Mouse (Mus musculus): ENCODE data around the gene Lrfn2.

Lrfn2 gene

GRCm38 (mm10) chr17:48931621-48932405 is at the start of gene Lrfn2:
TSS of gene Lrfn2 (plus strand) at chr17:48932379.
- peak; percentile 63 for DNase-seq (ENCODE audit: low read depth, low spot score)

- DNase-seq (ENCODE audit: low read depth, low spot score), result no peak
These were observed 44.5 kb upstream of the Lrfn2 start for GRCm38 (mm10) chr17:48887472-48888385.

- no peak for DNase-seq (ENCODE audit: low read depth, low spot score)
These were observed 26.7 kb upstream of the Lrfn2 start for GRCm38 (mm10) chr17:48905286-48906040.

DNA sequence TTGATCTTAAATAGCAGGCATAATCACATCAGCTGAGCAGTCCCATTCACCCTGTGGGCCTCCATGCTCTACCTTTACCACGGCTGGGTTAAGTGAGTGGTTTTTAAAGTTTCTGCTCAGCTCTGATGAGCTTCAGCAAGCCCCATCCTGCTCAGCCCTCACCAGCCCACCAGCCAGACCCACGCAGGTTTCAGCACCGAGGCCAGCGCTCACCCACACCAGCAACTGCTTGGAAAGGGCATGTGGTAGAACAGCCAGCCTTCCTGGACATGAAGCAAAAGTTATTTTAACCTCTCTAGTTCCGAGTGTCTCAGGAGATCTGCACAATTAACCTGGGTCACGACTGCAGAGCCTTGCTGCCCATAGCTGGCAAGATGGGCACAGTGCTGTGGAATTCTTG is 18.7 kb upstream of the Lrfn2 start:
- DNase-seq (ENCODE audit: low read depth, low spot score), result no peak

DNA sequence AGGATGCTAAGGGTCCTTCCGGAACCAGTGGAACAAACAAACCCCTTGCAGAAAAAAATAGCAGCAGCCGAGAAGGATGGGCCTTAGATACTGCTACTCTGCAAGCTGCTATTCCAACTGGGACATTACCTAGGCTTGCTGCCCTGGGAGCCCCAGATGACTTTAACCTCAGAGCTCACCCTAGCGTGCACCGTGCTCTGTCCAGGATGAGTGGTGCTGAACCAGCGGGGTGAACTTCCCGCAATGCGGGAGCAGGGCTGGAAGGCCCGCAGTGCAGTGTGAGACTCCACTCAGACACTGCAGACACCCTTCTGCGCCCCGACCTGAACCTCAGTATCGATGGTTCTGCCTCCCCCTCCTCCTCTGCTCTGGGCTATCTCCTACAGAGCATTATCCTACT is 14.8 kb upstream of the Lrfn2 start:
- no peak for DNase-seq (ENCODE audit: low read depth, low spot score)

DNA sequence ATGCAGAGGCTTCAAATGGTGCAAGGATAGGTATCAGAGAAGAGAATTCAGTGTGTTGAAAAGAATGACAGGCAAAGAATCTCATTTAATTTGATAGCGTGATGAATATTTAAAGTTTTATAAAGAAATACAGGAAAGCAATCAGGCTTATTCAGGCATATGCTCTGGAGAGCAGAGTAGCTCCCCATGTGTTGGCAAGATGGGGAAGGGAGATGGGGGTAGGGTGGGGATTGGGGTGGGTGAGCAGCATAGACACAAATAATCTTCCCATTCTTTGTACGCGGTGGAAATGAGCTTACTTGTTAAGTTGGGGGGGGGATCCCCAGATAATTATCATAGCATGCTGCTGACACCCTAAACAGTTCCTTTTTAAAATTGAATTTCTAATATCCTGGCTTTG is 13.7 kb upstream of the Lrfn2 start:
- DNase-seq (ENCODE audit: low read depth, low spot score), result no peak

- DNase-seq (ENCODE audit: low read depth, low spot score), result no peak
These were observed 9.3 kb upstream of the Lrfn2 start for GRCm38 (mm10) chr17:48922905-48923304.

- no peak for DNase-seq (ENCODE audit: low read depth, low spot score)
These were observed 6.8 kb upstream of the Lrfn2 start for GRCm38 (mm10) chr17:48925426-48925825.

DNA sequence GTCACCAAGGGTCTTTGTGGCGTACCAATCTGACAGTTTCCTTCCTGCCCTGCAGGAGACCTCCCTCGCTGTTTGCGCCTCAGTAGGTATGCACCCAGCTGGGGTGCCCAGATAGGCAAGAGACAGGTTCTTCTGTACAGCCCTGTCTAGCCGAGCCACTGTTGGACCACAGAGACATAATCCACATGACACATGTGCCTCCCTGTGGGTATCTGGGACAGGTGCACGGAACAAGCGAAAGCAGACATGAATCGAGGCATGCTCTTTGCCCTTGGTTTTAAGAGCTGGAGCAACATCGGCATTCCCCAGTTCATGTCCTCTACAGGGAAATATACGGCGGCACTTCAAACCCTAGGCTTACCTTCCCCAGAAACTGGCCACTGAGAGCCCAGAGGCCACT is 1.2 kb upstream of the Lrfn2 start:
- DNase-seq (ENCODE audit: low read depth, low spot score), result no peak

DNA sequence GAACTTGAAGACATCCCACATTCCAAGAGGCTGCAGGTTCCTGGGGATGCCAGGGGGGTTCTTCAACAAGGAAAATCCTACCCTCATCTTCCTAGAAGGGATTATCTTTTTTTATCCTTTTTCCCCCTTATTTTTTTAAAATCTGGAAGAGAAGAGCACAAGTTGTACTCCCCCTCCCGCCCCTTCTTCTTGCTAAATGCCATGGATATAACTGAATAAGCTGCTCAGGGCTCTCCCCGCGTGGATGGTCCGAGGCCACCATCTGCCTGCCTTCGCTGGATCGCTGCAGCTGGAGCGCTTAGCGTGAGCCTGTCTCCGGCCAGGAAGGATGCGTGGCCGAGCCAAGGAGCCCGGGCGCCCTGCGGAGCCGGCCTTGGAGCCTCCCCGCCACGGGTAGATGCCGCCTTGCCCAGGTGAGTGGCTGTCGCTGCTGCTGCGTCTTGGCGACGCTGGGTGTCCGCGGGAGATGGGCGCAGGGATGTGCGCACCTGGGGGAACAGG is 277 bp downstream of the Lrfn2 start:
- DNase-seq (ENCODE audit: low read depth, low spot score), result no peak

- DNase-seq (ENCODE audit: low read depth, low spot score), result no peak
These were observed 737 bp downstream of the Lrfn2 start for GRCm38 (mm10) chr17:48932916-48933315.

DNA sequence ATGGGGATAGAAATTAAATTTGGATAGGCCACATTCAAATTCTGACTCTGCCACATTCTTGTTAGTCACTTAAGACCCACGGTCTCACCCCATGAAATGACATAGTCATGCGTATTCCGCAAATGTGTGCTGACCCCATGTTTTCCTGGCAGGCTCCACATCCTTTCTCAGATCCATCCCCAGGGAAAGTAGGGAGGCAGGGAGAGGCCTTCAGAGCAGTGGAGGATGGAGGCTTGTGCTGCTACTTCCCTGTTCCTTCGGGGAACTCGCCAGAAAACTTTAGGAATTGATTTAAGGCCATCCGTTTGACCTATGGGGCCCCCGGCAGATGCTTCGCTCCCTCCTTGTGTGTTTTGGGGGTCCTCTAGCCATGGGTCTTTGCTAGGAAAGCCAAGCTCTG is 3.0 kb downstream of the Lrfn2 start:
- no peak for DNase-seq (ENCODE audit: low read depth, low spot score)

GRCm38 (mm10) chr17:48936445-48937141 is 4.4 kb downstream of the Lrfn2 start:
- DNase-seq (ENCODE audit: low read depth, low spot score), result no peak

- DNase-seq (ENCODE audit: low read depth, low spot score), result no peak
These were observed 6.6 kb downstream of the Lrfn2 start for GRCm38 (mm10) chr17:48938711-48939220.

DNA sequence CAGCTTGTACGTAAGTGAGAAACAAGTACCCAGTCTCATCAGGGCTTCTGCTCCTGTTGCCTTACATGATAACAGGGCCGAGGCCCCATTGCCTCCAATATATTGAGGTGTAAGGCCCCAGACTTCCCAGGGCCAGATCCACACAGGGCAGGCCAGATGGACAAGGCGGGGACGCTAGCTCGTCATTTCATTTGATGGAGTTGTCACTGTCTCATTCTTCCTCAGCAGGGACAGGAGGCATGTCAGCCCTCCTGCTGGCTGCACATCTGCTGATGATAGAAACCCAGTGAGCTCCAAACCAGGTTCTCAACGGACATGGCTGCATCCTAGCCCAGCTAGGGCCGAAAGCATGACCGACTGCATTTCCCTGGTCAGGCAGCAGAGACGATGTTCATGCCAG is 14.1 kb downstream of the Lrfn2 start:
- DNase-seq (ENCODE audit: low read depth, low spot score), result no peak

- DNase-seq (ENCODE audit: low read depth, low spot score), result no peak
These were observed 14.6 kb downstream of the Lrfn2 start for GRCm38 (mm10) chr17:48946765-48947164.

DNA sequence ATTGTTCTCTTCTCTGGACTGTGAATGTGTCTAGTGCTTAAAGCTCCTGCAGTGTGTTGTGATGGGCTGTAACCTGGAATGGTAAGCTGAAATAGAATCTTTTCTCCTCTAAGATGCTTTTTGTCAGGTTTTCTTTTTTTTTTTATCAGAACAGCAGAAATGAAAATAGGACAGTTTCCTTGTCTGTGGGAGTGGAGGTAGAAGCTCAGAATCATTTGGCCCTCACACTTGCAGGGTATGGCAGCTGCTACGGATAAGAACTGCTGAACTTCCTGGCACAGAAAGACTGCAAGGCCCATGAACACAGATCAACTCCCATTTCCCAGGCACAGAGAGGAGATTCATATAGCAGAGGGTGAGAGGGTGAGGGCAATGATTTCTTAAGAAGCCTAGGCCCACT is 19.1 kb downstream of the Lrfn2 start:
- DNase-seq (ENCODE audit: low read depth, low spot score), result no peak

- DNase-seq (ENCODE audit: low read depth, low spot score), result no peak
These were observed 24.0 kb downstream of the Lrfn2 start for GRCm38 (mm10) chr17:48956033-48956631.

- DNase-seq (ENCODE audit: low read depth, low spot score), result no peak
These were observed 28.1 kb downstream of the Lrfn2 start for GRCm38 (mm10) chr17:48960161-48960698.

DNA sequence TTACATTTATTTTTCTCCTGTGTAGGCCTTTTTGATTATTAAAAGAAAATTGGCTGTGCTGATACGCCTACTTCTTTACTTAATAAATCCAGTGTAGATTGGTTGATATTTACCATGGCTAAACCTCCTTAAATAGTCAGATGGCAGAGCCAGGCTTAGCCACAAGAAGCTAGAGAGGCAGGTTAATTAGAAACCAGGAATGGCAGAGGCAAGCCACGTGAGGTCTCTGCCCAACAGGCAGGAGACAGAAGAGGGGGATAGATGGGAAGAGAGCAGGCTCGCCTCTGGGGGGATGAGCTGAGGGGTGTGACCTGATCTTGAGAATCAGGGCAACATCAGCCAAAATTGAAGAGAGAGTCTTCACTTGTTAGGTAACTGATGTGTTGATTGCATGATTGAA is 30.5 kb downstream of the Lrfn2 start:
- DNase-seq (ENCODE audit: low read depth, low spot score), result no peak

Measured in WW6 (cell line).